Mouse (Mus musculus) small intestine, adult 2 months (tissue): ENCODE results near the gene Izumo2. TPM values are rescaled to one million over a fixed set of nuclear protein-coding genes. Genes with fewer than 3 reads are reported as not detected.
"Not testable (repeated sequence)": the region's sequence is repeated elsewhere in the genome, so short reads cannot be mapped to it uniquely, and the experiment has no call there.

Experiments
- H3K27ac ChIP-seq: fragments of 200-500 bp; 2 replicates; pipeline ENCODE4 v1.5.1; 2012; ENCODE audit warnings: low read depth, low read length, control low read depth, inconsistent platforms; ENCODE audit not compliant: insufficient read depth
- H3K27me3 ChIP-seq: fragments of 200-500 bp; 2 replicates; pipeline ENCODE4 v1.6.1; 2012; ENCODE audit warnings: mild to moderate bottlenecking, moderate library complexity, low read length, inconsistent platforms; ENCODE audit not compliant: control insufficient read depth, insufficient read depth
- H3K36me3 ChIP-seq: fragments of 200-500 bp; 2 replicates; pipeline ENCODE4 v1.6.1; 2012; ENCODE audit warnings: mild to moderate bottlenecking, low read length, control low read depth, inconsistent platforms; ENCODE audit not compliant: control insufficient read depth, insufficient read depth
- H3K4me1 ChIP-seq: fragments of 200-500 bp; 2 replicates; pipeline ENCODE4 v1.6.1; 2012; ENCODE audit warnings: low read length, inconsistent platforms, mixed read lengths; ENCODE audit not compliant: control insufficient read depth, insufficient read depth, insufficient read length
- H3K4me3 ChIP-seq: fragments of 200-500 bp; 2 replicates; pipeline ENCODE4 v1.5.1; 2012; ENCODE audit warnings: low read depth, mild to moderate bottlenecking, control low read depth, inconsistent platforms, low read length, moderate library complexity
- CTCF ChIP-seq: fragments of 200-500 bp; IDR thresholded peaks from 2 replicates; pipeline ENCODE4 v1.5.1; 2012; ENCODE audit warnings: low read depth, mild to moderate bottlenecking, control low read depth, inconsistent platforms, low read length, moderate library complexity, mixed read lengths; ENCODE audit not compliant: insufficient replicate concordance, insufficient read length; ENCODE audit errors: extremely low read depth
- POLR2A ChIP-seq: fragments of 200-500 bp; IDR thresholded peaks from 2 replicates; pipeline ENCODE4 v1.6.1; 2012; ENCODE audit warnings: low read depth, mild to moderate bottlenecking, control low read depth, inconsistent platforms, low read length, moderate library complexity
- WGBS: fragments of 180-500 bp; shearing (Covaris S2); methylation state at CpG from one replicate; pipeline ENCODE4 v1.1.7; 2018; 5-methylcytosine and 5-hydroxymethylcytosine counted together
- polyA plus RNA-seq: library from polyadenylated mRNA; depleted of rRNA; stranded (reverse); fragments of >200 nt; gene quantifications from 2 replicates; pipeline ENCODE4 v1.2.3, GENCODE M21; 2012

Gene Izumo2
- polyA plus RNA-seq, 1 experiment, result not detected

DNA sequence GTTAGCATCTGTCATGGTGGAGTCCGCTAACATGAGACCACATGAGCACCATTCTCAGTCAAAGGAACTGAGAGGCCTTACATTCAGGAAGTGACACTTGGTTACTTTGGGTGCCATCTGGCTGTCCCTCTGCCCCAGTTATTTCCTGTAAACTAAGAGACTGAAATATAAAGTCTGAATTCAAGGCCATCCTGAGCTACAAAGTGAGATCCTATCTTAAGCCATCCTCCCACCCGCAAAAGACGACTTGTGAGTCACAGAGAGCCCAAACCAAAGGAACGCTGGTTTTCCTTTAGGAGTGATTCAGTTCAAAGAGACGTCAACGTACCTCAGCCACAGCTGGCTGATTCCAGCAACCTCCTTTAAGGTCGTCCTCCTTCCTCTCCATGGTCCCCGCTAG, 32.8 kb downstream of the Izumo2 start:
- no peak overlapping the region for H3K4me3 ChIP-seq
- no peaks in the 10 kb centered on the region for H3K27me3 ChIP-seq
- H3K36me3 ChIP-seq, result no peaks in the 10 kb centered on the region; the same call in 1 of the 2 replicates
- no peak for TF ChIP-seq POLR2A
- TF ChIP-seq CTCF, result no peak
- H3K4me1 ChIP-seq, result no peaks in the 10 kb centered on the region
- 79% methylated on average over 8 of the region's 8 CpGs for WGBS
- no peak overlapping the region for H3K27ac ChIP-seq

DNA sequence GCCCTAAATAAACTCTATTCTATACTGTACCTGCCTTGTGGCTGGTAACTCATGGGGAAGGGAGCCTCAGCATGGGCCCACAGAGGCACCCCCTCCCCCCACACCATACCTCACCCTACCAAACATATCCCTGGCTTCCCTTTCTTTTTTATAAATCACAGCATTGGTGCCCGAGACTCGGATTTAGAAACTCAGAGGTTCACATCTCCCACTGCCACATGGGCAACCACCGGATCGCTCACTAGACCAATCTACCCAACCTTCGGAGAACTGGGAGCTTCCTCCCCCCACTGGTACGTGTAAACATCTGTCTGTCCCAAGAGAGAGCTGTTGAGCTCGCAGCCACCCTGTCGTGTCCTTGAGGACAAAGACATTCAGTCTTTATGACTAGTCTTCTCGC, 35.7 kb downstream of the Izumo2 start:
- no peaks in the 10 kb centered on the region for H3K27me3 ChIP-seq
- TF ChIP-seq POLR2A (no peak), CTCF (no peak)
- 73% methylated on average over 9 of the region's 9 CpGs for WGBS
- H3K4me1 ChIP-seq, result peaks cover 4% of the 10 kb centered on the region
- no peak overlapping the region for H3K4me3 ChIP-seq
- H3K36me3 ChIP-seq, result no peaks in the 10 kb centered on the region; the same call in 1 of the 2 replicates
- no peak overlapping the region for H3K27ac ChIP-seq

DNA sequence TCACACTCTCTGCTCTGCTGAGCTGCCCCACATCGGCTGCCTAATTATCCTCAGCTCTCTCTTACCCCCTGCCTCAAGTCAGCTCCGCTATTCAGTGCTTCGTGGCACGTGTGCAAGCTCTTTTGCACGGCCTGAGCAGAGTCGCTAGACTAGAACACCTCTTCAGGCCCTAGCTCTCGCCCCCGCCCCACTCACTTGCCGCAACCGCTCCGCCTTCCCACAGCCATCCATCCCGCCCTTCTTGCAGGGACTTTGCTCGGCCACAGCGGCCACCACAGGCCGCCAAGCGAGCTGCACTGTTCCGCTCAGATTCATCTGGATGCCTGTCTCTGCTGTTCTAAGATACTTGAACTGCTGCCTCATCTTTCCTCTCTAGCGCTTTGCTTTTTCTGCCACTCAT, 36.5 kb downstream of the Izumo2 start:
- Histone ChIP-seq H3K27me3 (no peaks in the 10 kb centered on the region), H3K36me3 (no peaks in the 10 kb centered on the region; the same call in 1 of the 2 replicates), H3K27ac (no peak overlapping the region), H3K4me1 (peaks cover 4% of the 10 kb centered on the region), H3K4me3 (peak overlapping the region; percentile 61)
- 1% methylated on average over 18 of the region's 18 CpGs for WGBS
- TF ChIP-seq CTCF, result peak; percentile 70
- no peak for TF ChIP-seq POLR2A

DNA sequence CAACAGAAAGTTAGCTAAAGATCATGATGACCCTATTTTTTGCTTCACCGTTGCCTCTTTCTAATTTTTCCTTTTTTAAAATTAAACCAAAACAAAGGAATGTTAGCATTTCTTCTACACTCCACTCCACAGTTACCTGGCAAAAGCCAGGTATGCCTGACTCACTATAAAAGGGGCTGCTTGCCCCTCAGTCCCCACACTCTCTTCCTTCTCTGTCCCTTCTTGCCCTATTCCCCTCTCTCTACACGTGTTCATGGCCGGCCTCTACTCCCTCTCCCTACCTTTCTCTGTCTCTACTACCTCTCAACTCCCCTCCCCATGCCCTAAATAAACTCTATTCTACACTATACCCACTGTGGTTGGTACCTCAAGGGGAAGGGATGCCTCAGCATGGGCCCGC, 38.6 kb downstream of the Izumo2 start:
- TF ChIP-seq CTCF (no peak), POLR2A (no peak)
- H3K4me3 ChIP-seq, result no peak overlapping the region
- H3K4me1 ChIP-seq, result peaks cover 8% of the 10 kb centered on the region
- H3K27ac ChIP-seq, result no peak overlapping the region
- 61% methylated on average over 4 of the region's 4 CpGs for WGBS
- H3K27me3 ChIP-seq, result no peaks in the 10 kb centered on the region
- no peaks in the 10 kb centered on the region for H3K36me3 ChIP-seq

DNA sequence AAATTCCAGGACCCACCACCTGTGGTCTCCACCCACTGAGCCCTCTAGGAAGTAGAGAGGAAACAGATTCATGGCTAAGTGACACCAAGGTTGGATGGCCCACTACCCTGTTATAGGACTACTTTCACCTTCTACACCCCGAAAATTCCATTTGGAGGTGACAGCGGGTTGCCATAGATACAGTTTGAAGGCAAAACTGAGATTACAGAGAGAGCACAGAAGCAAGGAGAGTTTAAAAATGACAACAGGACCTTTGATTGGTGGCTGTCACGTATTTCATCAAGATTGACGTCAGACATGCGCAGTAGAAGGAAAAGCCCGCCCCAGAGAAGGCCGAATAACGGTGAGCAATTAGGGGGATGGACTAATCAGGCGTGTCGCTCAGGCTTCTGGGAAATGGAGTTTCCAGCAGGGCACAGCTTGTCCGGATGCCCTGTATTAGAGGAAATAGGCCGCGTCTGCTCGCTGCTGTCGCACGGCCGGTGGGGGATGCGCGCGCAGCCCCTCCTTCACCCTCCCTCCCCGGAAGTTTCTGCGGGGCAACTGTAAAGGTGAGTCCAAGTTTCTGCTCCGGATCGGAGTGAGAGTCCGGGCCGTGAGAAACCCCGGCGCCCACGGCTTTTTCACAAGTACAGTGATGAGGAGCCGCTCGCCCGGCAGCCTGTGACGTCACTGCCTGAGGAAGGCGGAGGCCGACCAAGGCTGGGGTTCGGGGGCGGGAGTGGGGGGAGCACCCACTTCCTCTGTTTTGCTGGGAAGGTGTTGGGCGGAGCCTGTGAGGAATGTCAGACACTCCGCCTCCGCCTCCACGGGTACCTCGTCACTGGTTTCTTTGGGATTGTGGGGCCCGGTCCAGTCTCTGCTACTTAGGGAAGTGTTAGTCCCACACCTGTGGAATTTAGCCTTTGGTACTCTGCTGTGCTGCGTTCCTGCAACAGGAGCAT, 39.8 kb downstream of the Izumo2 start, which contains the start of gene Vrk3:
Gene Vrk3, plus strand, starts transcription at position 313 of the 944 bp plus-strand sequence.
- no peak for TF ChIP-seq CTCF
- peak; percentile 61; the same call in 1 of the 2 replicates for TF ChIP-seq POLR2A
- Histone ChIP-seq H3K27me3 (no peaks in the 10 kb centered on the region), H3K27ac (peak within 1 kb of the TSS; percentile 89), H3K36me3 (peaks cover 8% of the 10 kb centered on the region), H3K4me1 (peaks cover 8% of the 10 kb centered on the region), H3K4me3 (peak within 1 kb of the TSS; percentile 83)
- under 1% methylated on average over 44 of the region's 44 CpGs for WGBS

DNA sequence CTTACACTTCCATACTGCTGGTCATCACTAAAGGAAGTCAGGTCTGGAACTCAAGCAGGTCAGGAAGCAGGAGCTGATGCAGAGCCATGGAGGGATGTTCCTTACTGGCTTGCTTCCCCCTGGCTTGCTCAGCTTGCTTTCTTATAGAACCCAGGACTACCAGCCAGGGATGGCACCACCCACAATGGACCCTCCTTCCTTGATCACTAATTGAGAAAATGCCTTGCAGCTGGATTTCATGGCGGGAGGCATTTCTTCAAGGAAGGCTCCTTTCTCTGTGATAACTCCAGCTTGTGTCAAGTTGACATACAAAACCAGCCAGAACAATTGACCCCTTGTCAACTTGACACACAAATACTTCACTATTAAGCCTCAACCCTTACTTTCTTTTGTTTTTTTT, 42.4 kb downstream of the Izumo2 start, which contains the start of gene Zfp473:
Gene Zfp473, minus strand, starts transcription at position 101 of the 400 bp plus-strand sequence.
- not testable (repeated sequence) for H3K27me3 ChIP-seq, H3K27ac ChIP-seq, H3K4me1 ChIP-seq, H3K4me3 ChIP-seq
- WGBS, result 91% methylated on average over 1 of the region's 1 CpGs
- peaks cover 32% of the 10 kb centered on the region for H3K36me3 ChIP-seq

DNA sequence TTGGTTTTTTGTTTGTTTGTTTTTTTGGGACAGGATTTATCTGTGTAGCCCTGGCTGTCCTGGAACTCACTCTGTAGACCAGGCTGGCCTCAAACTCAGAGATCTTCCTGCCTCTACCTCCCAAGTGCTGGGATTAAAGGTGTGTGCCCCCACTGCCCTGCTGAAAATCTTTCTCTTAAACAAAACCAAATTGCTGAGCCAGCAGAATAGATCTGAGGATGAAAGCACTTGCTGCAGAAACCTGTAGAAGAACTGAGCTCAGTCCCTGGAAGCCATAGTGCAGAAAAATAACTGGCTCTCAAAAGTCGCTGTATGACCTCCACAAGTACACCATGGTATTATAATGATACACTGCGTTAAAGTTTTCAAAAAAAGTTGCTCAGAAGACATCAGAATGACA, 48.6 kb downstream of the Izumo2 start:
- Histone ChIP-seq H3K27ac (no peak overlapping the region), H3K36me3 (peaks cover 79% of the 10 kb centered on the region), H3K27me3 (no peaks in the 10 kb centered on the region), H3K4me3 (no peak overlapping the region), H3K4me1 (no peaks in the 10 kb centered on the region; the same call in 1 of the 2 replicates)
- no peak for TF ChIP-seq POLR2A
- TF ChIP-seq CTCF, result no peak
- 94% methylated on average over 2 of the region's 2 CpGs for WGBS

DNA sequence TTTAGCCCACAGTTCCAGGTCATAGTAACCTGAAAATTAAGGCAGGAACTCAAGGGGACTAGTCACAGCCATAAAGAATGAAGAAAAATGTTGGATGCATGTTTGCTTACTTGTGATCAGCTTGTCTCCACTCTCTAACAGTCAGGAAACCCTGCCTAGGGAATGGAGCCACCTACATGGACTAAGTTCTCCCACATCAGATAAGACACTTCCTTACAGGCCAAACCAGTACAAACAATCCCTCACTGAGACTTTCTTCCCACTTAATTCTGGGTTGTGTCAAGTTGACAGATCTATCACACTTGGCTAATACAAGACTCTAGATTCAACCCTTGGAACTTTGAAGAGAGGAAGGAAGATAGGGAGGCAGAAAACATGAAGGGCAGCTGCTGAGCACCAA, 51.8 kb downstream of the Izumo2 start:
- H3K36me3 ChIP-seq, result peaks cover 77% of the 10 kb centered on the region
- TF ChIP-seq POLR2A (no peak), CTCF (no peak)
- H3K27me3 ChIP-seq, result no peaks in the 10 kb centered on the region
- no peaks in the 10 kb centered on the region for H3K4me1 ChIP-seq
- H3K27ac ChIP-seq, result no peak overlapping the region
- H3K4me3 ChIP-seq, result no peak overlapping the region
